Mouse (Mus musculus): ENCODE data around the gene 3300002I08Rik. TPM values are rescaled to one million over a fixed set of nuclear protein-coding genes. Genes with fewer than 3 reads are reported as not detected.

The 3300002I08Rik gene
- polyA plus RNA-seq (2012; ENCODE audit: low replicate concordance) = not detected in 2 replicates

GRCm38 (mm10) chr2:150362113-150362877, at the start of gene 3300002I08Rik:
Gene 3300002I08Rik, minus strand, starts transcription at chr2:150362765.

DNA sequence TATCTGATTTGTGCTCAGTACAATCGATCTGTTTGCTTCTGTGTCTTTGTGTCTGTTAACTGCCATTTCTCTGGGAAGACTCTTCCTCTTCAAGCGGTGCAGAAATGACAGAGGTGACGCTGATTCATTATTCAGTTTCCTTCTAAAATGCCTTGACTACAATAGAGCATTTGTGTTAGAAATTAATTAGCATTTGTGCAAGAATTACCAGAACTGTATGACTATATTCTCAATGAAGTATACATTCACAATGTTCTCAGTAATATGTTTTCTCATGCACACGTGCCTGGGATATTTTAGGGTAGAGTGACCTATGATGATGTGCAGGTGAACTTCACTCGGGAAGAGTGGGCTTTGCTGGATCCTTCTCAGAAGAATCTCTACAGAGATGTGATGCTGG, 39.2 kb downstream of the 3300002I08Rik start, which contains the start of gene Gm10130:
Gene Gm10130 (plus strand): TSS at position 301 of the 400 bp plus-strand sequence.

Other genes starting within 250 kb of the 3300002I08Rik start
- gene Zfp120, start 226.1 kb downstream of the 3300002I08Rik start, polyA plus RNA-seq (2012; ENCODE audit: low replicate concordance) = 0.15 TPM in 1 of 2 replicates, not detected in the other
- gene Gm10770, start 183.1 kb downstream of the 3300002I08Rik start, polyA plus RNA-seq (2012; ENCODE audit: low replicate concordance) = not detected in 2 replicates
- gene Gm14139, start 181.0 kb downstream of the 3300002I08Rik start, polyA plus RNA-seq (2012; ENCODE audit: low replicate concordance) = not detected in 2 replicates
- gene Zfp937, start 144.7 kb downstream of the 3300002I08Rik start, polyA plus RNA-seq (2012; ENCODE audit: low replicate concordance) = not detected in 2 replicates
- not detected in 2 replicates for gene Gm21994, start 107.2 kb downstream of the 3300002I08Rik start, polyA plus RNA-seq (2012; ENCODE audit: low replicate concordance)
- not detected in 2 replicates for gene Gm14124, start 105.2 kb downstream of the 3300002I08Rik start, polyA plus RNA-seq (2012; ENCODE audit: low replicate concordance)
- not detected in 2 replicates for gene Gm10130, start 39.1 kb downstream of the 3300002I08Rik start, polyA plus RNA-seq (2012; ENCODE audit: low replicate concordance)
- 0.06 TPM in 1 of 2 replicates, not detected in the other for gene Zfp442, start 88.7 kb upstream of the 3300002I08Rik start, polyA plus RNA-seq (2012; ENCODE audit: low replicate concordance)
- gene Zfp345, start 122.3 kb upstream of the 3300002I08Rik start, polyA plus RNA-seq (2012; ENCODE audit: low replicate concordance) = not detected in 2 replicates
- not detected in 2 replicates for gene Cst7, start 207.7 kb upstream of the 3300002I08Rik start, polyA plus RNA-seq (2012; ENCODE audit: low replicate concordance)
- 57.0 and 144 TPM in 2 replicates for gene Apmap, start 245.8 kb upstream of the 3300002I08Rik start, polyA plus RNA-seq (2012; ENCODE audit: low replicate concordance)